Mouse (Mus musculus) common myeloid progenitor, adult 5-6 weeks (primary cell): ENCODE measurements around the gene Cacnb1. TPM values are rescaled to one million over a fixed set of nuclear protein-coding genes. Genes with fewer than 3 reads are reported as not detected.
A peak's percentile ranks its signal among the peaks of the same experiment; 100 is the strongest.

Experiments used
- ATAC-seq: replicated peaks from 2 replicates; pipeline ENCODE4 v1.8.0; 2016; ENCODE audit warnings: low read depth, mild to moderate bottlenecking, moderate TSS enrichment, inconsistent platforms; ENCODE audit not compliant: poor library complexity, severe bottlenecking
- total RNA-seq: library from RNA; stranded (forward); fragments of 200-1000, 187-1606 nt; gene quantifications from 2 replicates; pipeline ENCODE4 v1.2.3, GENCODE M21; 2017

Cacnb1 gene
- total RNA-seq, 1 experiment from 2014 or later, result not detected

DNA sequence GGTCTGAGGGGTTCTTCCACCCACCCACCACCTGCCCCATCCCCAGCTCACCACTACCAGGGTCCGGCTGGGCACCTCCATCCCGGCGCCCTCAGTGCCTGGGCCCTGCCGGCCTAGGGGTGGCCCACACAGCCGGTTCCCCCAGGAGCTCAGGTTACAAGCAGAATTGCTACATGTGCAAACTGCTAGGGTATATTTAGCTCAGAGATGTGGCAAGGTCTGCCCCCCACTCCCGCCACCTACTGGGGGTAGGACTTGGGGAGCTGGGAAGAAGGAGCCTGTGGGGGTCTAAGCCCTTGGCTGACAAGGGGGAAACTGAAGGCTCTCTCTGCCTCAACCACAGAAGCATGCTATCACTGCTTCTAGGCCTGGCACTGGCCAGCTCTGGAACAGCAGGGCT is 4.6 kb downstream of the Cacnb1 start:
- ATAC-seq, result no peak

DNA sequence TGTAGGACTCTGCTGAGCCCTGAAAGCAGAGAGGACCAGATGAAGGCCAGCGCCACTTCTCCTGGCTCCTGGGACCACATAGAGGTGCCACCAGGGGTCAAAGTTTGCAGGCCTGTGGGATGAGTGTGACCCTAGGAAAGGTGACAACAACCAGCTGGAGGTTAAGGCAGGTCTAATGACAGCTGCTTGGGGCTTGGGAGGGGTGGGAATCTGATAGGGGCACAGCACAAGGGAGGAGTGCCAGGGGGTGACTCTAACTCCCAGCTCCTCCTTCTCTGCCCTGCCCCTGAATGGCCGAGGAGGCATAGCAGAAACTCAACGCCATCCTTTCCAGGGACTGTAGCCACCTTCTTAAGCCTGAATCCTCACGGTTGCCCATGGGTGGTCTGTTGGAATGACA is 6.0 kb downstream of the Cacnb1 start:
- no peak for ATAC-seq

DNA sequence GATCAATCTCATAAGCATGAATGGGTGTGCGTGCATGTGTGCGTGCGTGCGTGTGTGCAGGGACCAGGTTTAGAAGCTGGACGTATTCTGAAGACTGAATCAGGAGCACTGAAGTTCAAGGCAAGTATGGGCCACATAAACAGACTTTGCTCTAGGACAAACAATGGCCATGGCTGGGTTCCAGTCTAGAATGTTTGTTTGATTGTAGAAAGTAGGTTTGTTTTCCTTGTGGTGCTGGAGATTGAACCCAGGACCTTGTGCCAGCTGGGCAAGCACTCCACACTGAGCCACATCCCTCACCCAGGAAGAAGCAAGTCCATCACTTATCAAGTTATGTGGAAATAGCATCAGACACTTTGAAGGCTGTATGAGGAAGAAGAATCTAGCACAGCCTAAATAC is 6.7 kb downstream of the Cacnb1 start:
- ATAC-seq, result no peak

DNA sequence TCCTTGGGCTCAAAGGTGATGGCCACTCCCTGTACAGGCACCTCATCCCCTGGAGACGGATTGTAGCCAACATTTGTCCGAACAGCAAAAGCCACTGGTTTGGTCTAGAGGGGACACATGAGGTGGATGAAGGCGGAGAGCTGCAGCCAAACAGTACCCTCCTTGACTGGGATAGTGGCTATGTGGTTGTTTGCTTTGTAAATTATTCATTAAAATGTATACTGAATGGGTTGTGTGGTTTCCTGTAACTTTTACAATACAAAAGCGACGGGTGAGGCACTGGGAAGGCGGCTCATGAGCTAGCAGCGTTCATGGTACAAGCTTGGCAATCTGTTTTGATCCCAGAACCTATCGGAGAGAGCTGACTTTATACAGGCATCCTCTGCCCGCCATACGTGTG is 10.0 kb downstream of the Cacnb1 start:
- ATAC-seq, result no peak

DNA sequence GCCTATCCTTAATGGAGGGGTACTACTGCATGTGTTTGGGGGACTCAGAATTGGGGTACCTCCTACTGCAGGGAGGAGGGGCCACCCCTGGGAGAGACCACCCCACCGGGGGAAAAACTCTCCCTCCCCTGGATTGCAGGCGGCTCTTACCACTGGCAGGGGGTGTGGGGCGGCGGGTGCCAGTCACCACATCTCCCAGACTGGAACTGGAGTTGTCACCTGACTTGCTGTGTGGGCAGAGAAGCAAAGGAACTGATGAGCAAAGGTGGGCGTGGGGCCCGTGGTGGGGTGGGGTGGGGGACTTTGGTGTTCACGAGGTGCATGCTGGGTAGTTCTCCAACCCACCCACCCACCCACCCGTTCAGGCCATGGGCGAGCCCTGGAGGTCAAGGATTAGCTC is 11.1 kb downstream of the Cacnb1 start:
- ATAC-seq, result no peak

DNA sequence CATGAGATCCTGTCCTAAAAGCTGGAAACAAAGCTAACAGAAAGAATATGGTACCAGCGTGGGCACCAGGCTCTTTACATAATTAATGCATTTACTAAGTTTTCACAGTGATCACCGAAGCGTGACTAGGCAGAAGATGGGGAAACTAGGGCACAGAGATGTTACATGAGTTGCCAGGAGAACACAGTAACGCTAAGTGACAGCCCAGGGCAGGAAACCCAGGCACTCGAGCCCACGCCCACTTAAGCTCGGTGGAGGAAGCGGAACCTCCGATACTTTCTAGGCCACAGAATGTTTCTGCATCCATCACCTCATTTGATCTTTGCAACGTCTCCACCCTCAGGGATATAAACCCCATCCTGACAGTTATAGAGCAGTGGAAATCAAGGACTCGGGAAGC is 14.7 kb downstream of the Cacnb1 start:
- peak; percentile 68 for ATAC-seq

DNA sequence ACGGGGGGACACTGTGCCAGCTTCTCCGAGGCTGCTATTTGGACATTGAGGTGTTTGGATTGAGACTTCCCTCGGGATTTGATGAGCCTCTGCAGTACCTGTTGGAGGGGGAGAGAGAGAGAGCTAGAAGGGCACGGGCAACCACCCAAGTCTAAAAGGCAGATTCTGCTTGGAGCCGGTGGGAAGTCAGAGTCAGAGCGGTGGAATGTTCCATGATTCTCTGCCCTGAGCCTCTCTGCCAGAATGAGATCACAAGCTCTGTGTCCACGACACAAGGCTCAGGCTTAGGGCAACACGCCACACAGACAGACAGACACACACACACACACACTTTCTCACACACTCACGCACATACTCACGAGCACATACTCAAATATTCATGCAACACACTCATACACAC is 17.1 kb downstream of the Cacnb1 start:
- ATAC-seq, result no peak

DNA sequence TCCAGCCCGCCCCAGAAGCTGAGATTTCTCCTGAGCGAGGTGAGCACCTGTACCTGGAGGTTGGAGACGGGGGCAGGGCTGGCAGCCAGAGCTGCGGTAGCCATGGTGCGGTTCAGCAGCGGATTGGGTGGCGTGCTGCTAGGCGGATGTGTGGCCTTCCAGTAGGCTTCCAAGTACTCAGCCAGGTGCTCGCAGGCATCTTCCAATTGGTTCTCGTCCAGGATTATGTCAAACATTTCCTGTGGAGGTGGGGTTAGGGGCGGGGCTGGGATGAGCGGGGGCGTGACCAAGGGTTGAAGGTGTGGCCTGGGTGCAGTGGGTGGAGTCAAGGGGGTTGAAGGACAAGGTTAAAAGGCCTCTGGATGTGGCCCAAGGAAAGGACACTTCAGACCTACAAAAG is 17.8 kb downstream of the Cacnb1 start:
- no peak for ATAC-seq

DNA sequence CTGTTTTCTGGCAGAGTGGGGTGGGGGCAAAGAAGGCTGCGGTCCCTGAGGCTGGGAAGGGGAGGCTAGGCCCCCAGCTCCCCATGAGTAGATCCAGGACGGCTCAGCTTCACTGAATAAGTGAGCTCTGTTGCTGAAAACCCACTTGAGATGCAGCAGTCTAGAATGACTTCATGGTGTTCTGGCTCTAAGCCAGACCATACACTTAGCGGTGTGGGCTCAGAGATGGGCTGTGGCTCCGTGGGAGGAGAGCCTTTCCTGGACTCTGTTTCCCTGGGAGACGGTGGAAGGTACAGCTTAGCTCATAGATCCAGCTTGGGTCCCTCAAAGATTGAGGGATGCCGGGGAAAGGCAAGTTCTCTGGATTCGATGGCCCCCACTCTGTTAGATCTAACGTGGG is 18.7 kb downstream of the Cacnb1 start:
- no peak for ATAC-seq

DNA sequence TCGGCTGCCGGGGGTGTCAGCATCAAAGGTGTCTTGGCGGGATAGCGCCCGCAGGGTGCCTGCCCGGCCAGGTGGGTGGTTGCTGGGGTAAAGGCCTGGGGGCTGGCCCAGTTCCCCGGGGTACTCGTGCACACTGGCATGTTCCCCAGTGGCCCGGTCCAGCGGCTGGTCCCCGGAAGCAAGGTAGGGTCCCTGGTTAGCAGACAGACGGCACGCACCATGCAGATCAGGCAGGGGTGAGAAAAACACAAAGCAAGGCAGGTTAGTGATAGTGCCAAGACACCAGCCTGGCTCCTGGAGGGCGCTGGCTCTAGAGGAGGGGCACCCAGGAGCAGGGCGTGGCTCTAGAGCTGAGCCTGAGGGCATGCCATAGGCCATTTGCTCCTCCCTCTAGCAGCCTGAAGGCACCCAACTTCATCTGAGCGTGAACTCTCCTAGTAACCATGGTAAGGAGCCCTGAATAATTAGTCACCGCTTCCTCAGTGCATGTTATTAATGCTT is 19.6 kb downstream of the Cacnb1 start:
- ATAC-seq, result no peak

DNA sequence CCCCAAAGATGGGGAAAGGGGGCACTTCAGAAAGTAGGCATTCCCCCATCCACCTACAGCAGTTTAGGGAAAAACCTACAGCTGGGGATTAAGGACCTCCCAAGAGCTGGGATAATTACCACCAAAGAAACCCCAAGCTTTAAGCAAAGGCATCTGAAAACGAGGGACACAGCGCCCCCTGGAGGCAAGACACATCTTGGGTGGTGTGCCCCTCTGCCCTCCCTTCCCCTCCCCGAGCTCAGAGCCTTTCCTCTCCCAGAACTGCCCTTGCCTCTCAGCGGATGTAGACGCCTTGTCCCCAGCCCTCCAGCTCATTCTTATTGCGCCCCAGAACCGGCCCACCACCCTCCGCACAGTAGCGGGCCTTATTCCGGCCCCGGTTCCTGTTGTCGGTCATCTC is 20.2 kb downstream of the Cacnb1 start:
- ATAC-seq, result 0 out of 2 replicates have a peak, but pooled peaks have one; percentile 39

DNA sequence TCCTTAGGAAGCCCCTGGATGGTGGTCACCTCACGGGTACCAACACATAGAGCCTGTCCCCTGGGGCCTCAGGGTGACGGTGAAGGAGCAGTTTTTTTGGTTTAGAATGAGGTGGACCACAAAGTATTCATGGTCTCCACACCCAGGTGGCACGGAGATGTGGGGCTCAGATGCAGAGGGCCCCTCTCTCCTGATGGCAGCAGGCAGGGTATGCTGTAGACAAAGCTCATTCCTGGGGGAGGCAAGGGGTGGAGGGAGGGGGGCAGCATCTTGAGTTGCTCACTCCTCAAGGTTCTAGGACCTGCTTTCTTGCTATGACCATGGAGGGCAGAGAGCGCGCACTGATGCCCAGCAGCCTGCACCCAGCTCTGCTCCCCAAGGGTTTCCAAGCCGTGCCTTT is 20.8 kb downstream of the Cacnb1 start:
- ATAC-seq, result no peak

DNA sequence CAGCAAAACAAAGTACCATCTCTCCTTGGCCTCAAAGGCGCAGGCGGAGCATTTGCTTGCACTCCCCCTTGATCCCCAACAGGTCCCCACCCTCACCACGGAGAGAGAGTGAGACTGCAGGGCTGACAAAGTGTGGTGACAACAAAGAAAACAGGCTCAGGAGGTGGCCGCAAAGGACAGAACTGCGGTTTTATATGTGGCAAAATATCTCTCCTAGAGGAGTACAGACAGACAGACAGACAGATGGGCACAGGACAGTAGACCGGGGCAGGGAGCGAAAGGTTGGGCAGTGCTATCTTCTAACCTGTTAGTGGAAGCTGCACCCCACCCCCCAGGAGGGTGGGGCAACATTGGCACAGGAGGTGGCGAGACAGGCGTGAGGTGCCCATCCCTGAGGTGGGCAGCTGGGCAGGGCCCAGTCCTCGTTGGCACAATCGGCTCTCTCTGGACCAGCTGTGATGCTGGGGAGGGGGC is 21.4 kb downstream of the Cacnb1 start:
- no peak for ATAC-seq

DNA sequence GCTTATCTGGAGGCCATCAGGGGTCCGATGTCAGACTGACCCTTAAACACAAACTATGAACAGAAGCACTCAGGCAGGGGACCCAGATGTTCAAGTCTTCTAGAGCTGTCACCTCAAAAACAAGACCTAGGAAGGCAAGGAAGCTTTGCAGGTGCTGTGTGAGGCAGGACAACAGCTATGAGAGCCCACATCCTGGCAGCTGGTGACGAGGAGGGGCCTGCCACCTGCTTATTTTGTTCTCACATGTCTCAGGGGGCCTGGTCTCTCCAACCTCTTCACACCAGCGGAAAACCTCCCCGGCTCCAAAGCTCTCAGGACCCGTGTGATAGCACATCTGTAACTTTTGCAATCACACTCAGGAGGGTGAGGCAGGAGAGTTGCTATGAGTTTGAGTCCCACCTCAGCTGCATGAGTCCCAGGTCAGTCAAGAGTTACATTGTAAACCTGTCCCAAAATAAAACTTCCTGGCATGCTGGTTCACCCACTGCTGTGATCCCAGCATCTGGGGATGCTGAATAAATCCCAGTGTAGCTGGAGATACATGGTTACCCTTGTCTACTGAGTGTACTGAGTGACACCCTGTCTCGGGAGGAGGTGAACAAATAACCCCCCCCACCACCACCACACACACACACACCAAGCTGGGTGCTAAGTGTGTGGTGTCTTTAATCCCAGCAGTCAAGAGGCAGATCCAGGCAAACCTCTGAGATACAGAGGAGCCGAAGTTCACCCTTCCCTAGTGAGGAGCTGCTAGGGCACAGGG is 22.3 kb downstream of the Cacnb1 start:
- ATAC-seq, result no peak

DNA sequence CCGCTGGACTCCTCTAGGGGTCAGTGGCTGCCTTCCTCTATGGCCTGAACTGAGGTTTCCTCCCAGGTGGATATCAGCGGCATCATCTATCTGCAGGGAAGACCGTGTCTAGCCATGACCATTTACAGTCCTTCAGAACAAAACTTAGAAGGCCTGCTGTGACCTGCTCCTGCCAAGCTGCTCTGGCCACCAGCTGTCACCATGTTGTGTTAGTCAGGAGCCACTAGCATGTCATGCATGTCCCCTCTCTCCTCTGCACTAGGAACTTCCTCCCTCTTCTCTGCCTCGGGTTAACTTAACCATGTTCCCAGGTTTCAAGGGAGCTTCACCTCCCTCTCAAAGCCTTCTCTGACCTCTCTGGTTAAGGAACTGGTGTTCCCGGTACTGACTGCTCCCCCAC is 23.1 kb downstream of the Cacnb1 start:
- no peak for ATAC-seq

DNA sequence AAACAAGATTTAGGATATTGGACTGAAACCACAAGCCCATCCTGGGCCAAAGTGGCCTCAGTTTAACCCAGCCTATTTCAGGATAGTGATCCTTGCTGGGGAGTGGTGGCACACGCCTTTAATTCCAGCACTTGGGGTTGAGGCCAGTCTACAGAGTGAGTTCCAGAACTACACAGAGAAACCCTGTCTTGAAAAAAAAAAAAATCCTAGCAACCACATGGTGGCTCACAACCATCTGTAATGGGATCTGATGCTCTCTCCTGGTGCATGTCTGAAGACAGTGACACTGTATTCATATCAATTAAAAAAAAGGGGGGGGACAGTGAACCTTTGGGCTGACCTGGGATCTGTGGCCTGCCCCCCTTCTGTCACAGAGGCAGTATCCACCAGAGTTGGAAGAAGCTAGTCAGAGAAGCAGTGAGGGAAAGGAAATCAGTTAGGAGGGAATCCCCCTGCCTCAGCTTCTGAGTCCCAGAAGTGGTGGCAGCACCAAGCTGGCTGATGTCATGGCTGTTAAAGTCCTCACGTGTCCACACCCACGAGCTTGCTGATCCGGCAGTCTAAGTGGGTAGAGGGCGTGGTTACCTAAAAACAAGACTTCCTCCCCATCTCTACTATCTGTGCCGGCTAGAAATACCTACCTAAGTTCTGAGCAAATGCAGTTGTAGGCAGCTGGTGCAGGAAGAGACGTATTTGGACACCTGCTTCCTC is 23.8 kb downstream of the Cacnb1 start:
- ATAC-seq, result no peak

DNA sequence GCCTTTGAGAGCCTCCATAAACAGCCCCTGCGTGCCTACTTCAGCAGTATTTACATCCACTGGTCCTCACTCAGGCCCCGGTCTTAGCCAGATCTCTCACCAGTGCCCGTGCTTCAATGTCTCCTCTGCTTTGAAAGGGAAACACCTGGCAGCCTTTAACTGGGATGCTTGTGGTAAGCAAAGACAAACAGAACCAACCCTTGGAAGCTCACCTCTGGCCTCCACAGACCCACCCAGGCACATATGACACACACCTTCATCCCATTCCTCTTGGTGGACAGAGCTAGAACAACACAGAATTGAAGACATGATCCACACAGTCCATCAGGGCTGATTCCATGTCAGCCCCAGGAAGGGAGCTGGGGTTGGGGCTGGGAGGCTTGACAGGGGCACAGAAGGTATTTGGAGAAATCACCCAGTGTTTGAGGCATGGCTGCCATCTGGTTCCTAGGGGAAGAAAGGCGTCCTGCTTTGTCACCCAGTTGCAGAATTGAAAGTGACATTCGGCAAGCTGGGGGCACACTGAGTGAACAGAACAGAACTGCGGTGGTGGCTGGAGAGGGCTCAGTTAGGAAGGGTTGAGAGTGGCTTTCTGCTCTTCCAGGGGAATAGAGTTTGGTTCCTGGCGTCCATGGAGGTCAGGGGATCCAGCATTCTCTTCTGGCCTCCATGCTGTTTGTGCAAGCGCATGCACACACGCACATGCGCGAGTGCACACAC is 24.6 kb downstream of the Cacnb1 start:
- ATAC-seq, result no peak

DNA sequence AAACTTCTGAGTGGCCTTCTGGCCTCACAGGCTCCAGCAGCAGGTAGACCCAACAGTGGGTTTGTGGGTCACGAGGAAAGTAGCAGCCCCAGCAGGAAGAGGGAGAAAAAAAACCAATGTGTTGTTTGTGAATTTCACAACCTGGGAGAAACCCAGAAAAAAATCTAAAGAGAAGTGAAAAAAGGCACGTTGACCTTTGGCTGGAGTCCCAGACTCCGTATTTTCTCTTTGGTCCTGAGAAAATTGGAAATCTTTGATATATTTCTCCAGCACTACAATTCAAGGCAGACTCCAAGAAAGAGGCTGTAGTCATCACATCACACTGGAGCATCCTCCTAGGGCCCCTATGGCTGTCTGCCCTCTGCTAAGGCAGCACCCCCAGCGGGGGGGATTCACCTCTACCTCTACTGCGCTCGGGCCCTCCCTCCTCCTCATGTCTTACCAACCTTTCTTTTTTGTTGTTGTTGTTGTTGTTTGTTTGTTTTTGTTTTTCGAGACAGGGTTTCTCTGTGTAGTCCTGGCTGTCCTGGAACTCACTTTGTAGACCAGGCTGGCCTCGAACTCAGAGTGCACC is 25.4 kb downstream of the Cacnb1 start:
- no peak for ATAC-seq

DNA sequence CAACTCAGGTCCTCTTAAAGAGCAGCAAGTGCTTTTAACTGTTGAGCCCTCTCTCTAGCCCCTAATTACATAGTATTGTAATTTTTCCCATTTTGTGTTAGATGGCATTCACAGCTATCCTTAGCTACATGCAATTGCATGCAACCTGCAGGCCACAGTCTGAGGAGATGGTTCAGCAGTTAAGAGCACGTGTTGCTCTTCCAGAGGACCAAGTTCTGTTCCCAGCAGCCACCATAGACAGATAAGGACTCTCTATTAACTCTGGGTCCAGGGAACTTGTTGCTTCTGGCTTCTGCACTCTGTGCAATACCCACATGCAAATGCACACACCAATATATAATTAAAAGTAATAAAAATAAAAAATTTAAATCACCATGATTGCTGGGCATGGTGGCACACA is 26.1 kb downstream of the Cacnb1 start:
- ATAC-seq, result no peak

DNA sequence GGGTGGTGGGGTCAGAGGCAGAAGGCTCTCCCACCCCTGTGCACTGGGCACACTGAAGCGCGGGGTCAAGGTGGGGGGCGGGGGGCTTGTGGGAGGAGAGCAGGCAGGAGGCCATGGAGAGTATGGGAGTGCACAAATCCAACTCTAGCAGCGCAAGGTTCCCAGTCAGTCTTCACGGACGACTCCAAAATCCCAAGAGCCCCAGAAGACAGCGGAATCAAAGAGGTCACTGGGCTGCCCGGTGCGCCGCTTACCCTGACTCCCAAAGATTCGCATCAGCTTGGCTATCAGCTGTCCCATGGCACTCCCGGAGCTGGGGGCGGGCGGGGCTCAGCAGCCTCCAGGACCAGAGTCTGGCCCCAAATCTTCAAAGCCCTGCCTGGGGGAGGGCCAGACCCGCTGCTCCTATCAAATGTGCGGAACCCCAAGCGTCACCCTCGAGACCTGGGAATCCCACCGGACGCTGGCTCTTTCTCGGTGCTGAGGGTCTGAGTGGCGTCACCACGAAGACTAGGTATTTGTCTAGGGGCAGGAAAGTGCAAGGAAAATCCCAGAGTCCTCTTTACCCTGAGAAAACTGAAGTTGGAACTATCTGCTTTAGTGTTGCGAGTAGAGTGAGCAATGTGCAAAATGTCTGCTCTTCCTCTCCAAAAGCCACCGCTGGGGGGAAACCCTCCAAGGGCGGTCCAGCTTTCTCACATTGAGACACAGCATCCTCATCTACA is 27.1 kb downstream of the Cacnb1 start, which contains the start of gene Arl5c:
TSS of gene Arl5c (minus strand) at position 618 of the 725 bp plus-strand sequence.
- peak; percentile 55 for ATAC-seq
